Mouse (Mus musculus): Measurements from ENCODE around the gene Zbtb4. TPM values are rescaled to one million over a fixed set of nuclear protein-coding genes. Genes with fewer than 3 reads are reported as not detected.

Zbtb4 gene
- polyA plus RNA-seq, 1 experiment, result 35.6 TPM

- H3K27me3 ChIP-seq (ENCODE audit: control insufficient read depth, insufficient read depth, low read length), result peaks cover 20% of the 10 kb centered on the region; the same call in 1 of the 2 replicates
- WGBS, result 9% methylated on average over 33 of the region's 33 CpGs
- H3K4me1 ChIP-seq (replicated peaks; ENCODE audit: control insufficient read depth, insufficient read depth, low read length), result peaks cover 36% of the 10 kb centered on the region
These were observed 35.8 kb downstream of the Zbtb4 start, which contains the start of gene Fgf11 for GRCm38 (mm10) chr11:69801379-69801977. Fgf11 (minus strand) TSS chr11:69801857.

GRCm38 (mm10) chr11:69802648-69803105 lies 37.0 kb downstream of the Zbtb4 start:
- H3K27ac ChIP-seq (ENCODE audit: control insufficient read depth, insufficient read depth, low read length), result no peak overlapping the region
- no peaks in the 10 kb centered on the region for H3K36me3 ChIP-seq (ENCODE audit: control insufficient read depth, insufficient read depth, low read length)
- H3K27me3 ChIP-seq (ENCODE audit: control insufficient read depth, insufficient read depth, low read length), result peaks cover 20% of the 10 kb centered on the region; the same call in 1 of the 2 replicates
- peak overlapping the region; percentile 50 for H3K4me3 ChIP-seq (ENCODE audit: control insufficient read depth, insufficient read depth, low read length)
- H3K4me1 ChIP-seq (replicated peaks; ENCODE audit: control insufficient read depth, insufficient read depth, low read length), result peaks cover 36% of the 10 kb centered on the region
- DNase-seq, result peak; percentile 83
- WGBS, result under 1% methylated on average over 33 of the region's 33 CpGs
- TF ChIP-seq POLR2A (IDR thresholded peaks at IDR 0.05; ENCODE audit: control insufficient read depth, extremely low read depth, insufficient read depth, low read length, poor library complexity) (no peak), CTCF (IDR thresholded peaks at IDR 0.05; ENCODE audit: borderline replicate concordance, control insufficient read depth, extremely low read depth, insufficient read depth, low read length, poor library complexity) (no peak)

More at GRCm38 (mm10) chr11:69801379-69801977, 35.8 kb downstream of the Zbtb4 start, which contains the start of gene Fgf11:
- H3K36me3 ChIP-seq (ENCODE audit: control insufficient read depth, insufficient read depth, low read length), result no peaks in the 10 kb centered on the region
- peak within 1 kb of the TSS; percentile 50 for H3K4me3 ChIP-seq (ENCODE audit: control insufficient read depth, insufficient read depth, low read length)
- TF ChIP-seq POLR2A (IDR thresholded peaks at IDR 0.05; ENCODE audit: control insufficient read depth, extremely low read depth, insufficient read depth, low read length, poor library complexity) (no peak), CTCF (IDR thresholded peaks at IDR 0.05; ENCODE audit: borderline replicate concordance, control insufficient read depth, extremely low read depth, insufficient read depth, low read length, poor library complexity) (no peak)
- DNase-seq, result no peak
- H3K27ac ChIP-seq (ENCODE audit: control insufficient read depth, insufficient read depth, low read length), result no peak within 1 kb of the TSS

- WGBS, result 8% methylated on average over 12 of the region's 12 CpGs
- DNase-seq, result no peak
- peaks cover 20% of the 10 kb centered on the region; the same call in 1 of the 2 replicates for H3K27me3 ChIP-seq (ENCODE audit: control insufficient read depth, insufficient read depth, low read length)
- no peak for TF ChIP-seq CTCF (IDR thresholded peaks at IDR 0.05; ENCODE audit: borderline replicate concordance, control insufficient read depth, extremely low read depth, insufficient read depth, low read length, poor library complexity)
- TF ChIP-seq POLR2A (IDR thresholded peaks at IDR 0.05; ENCODE audit: control insufficient read depth, extremely low read depth, insufficient read depth, low read length, poor library complexity), result no peak
- peak overlapping the region; percentile 33 for H3K4me3 ChIP-seq (ENCODE audit: control insufficient read depth, insufficient read depth, low read length)
- H3K27ac ChIP-seq (ENCODE audit: control insufficient read depth, insufficient read depth, low read length), result no peak overlapping the region
- peaks cover 36% of the 10 kb centered on the region for H3K4me1 ChIP-seq (replicated peaks; ENCODE audit: control insufficient read depth, insufficient read depth, low read length)
- H3K36me3 ChIP-seq (ENCODE audit: control insufficient read depth, insufficient read depth, low read length), result no peaks in the 10 kb centered on the region
These were observed 37.6 kb downstream of the Zbtb4 start for GRCm38 (mm10) chr11:69803328-69803727.

GRCm38 (mm10) chr11:69803786-69804651 lies 38.3 kb downstream of the Zbtb4 start:
- Histone ChIP-seq H3K27me3 (ENCODE audit: control insufficient read depth, insufficient read depth, low read length) (peaks cover 20% of the 10 kb centered on the region; the same call in 1 of the 2 replicates), H3K27ac (ENCODE audit: control insufficient read depth, insufficient read depth, low read length) (no peak overlapping the region), H3K4me3 (ENCODE audit: control insufficient read depth, insufficient read depth, low read length) (peak overlapping the region; percentile 33), H3K4me1 (replicated peaks; ENCODE audit: control insufficient read depth, insufficient read depth, low read length) (peaks cover 36% of the 10 kb centered on the region), H3K36me3 (ENCODE audit: control insufficient read depth, insufficient read depth, low read length) (no peaks in the 10 kb centered on the region)
- no peak for TF ChIP-seq POLR2A (IDR thresholded peaks at IDR 0.05; ENCODE audit: control insufficient read depth, extremely low read depth, insufficient read depth, low read length, poor library complexity)
- TF ChIP-seq CTCF (IDR thresholded peaks at IDR 0.05; ENCODE audit: borderline replicate concordance, control insufficient read depth, extremely low read depth, insufficient read depth, low read length, poor library complexity), result peak; percentile 94
- 6% methylated on average over 60 of the region's 60 CpGs for WGBS
- peak; percentile 78 for DNase-seq

GRCm38 (mm10) chr11:69804652-69804940 lies 38.9 kb downstream of the Zbtb4 start:
- H3K4me1 ChIP-seq (replicated peaks; ENCODE audit: control insufficient read depth, insufficient read depth, low read length), result peaks cover 36% of the 10 kb centered on the region
- H3K4me3 ChIP-seq (ENCODE audit: control insufficient read depth, insufficient read depth, low read length), result no peak overlapping the region

More at GRCm38 (mm10) chr11:69804652-69804940, 38.9 kb downstream of the Zbtb4 start:
- Histone ChIP-seq H3K27me3 (ENCODE audit: control insufficient read depth, insufficient read depth, low read length) (peaks cover 20% of the 10 kb centered on the region; the same call in 1 of the 2 replicates), H3K36me3 (ENCODE audit: control insufficient read depth, insufficient read depth, low read length) (no peaks in the 10 kb centered on the region), H3K27ac (ENCODE audit: control insufficient read depth, insufficient read depth, low read length) (no peak overlapping the region)
- no peak for DNase-seq
- 59% methylated on average over 12 of the region's 12 CpGs for WGBS
- TF ChIP-seq CTCF (IDR thresholded peaks at IDR 0.05; ENCODE audit: borderline replicate concordance, control insufficient read depth, extremely low read depth, insufficient read depth, low read length, poor library complexity), result no peak
- no peak for TF ChIP-seq POLR2A (IDR thresholded peaks at IDR 0.05; ENCODE audit: control insufficient read depth, extremely low read depth, insufficient read depth, low read length, poor library complexity)

Data from thymus, adult 2 months (tissue).